Mouse (Mus musculus) cerebral cortex, adult 2 months (tissue): ENCODE data around the gene Efl1.

ENCODE experiments used
- WGBS: fragments of 180-500 bp; shearing (Covaris S2); methylation state at CpG from one replicate; pipeline ENCODE4 v1.1.7; 2018; 5-methylcytosine and 5-hydroxymethylcytosine counted together

Efl1 gene

GRCm38 (mm10) chr7:82719740-82720139, 71.3 kb downstream of the Efl1 start:
- WGBS, result 85% methylated on average over 5 of the region's 5 CpGs

- 82% methylated on average over 7 of the region's 7 CpGs for WGBS
These were observed 72.1 kb downstream of the Efl1 start for GRCm38 (mm10) chr7:82720501-82720900.

- WGBS, result 50% methylated on average over 7 of the region's 7 CpGs
These were observed 72.5 kb downstream of the Efl1 start for GRCm38 (mm10) chr7:82720906-82721305.

GRCm38 (mm10) chr7:82722486-82723123, 74.2 kb downstream of the Efl1 start:
- 68% methylated on average over 7 of the region's 7 CpGs for WGBS

- 82% methylated on average over 7 of the region's 7 CpGs for whole genome bisulfite sequencing
These were observed 74.9 kb downstream of the Efl1 start for GRCm38 (mm10) chr7:82723151-82723871.

GRCm38 (mm10) chr7:82724491-82724890, 76.1 kb downstream of the Efl1 start:
- WGBS, result 80% methylated on average over 3 of the region's 3 CpGs

- WGBS, result 72% methylated on average over 5 of the region's 5 CpGs
These were observed 76.7 kb downstream of the Efl1 start for GRCm38 (mm10) chr7:82725006-82725636.

GRCm38 (mm10) chr7:82725741-82726450, 77.5 kb downstream of the Efl1 start:
- WGBS, result 89% methylated on average over 14 of the region's 14 CpGs

GRCm38 (mm10) chr7:82727066-82727465, 78.7 kb downstream of the Efl1 start:
- WGBS, result 88% methylated on average over 5 of the region's 5 CpGs

- WGBS, result 93% methylated on average over 7 of the region's 8 CpGs
These were observed 80.6 kb downstream of the Efl1 start for GRCm38 (mm10) chr7:82729009-82729408.

- WGBS, result 73% methylated on average over 5 of the region's 5 CpGs
These were observed 84.7 kb downstream of the Efl1 start for GRCm38 (mm10) chr7:82733118-82733517.

- WGBS, result 78% methylated on average over 6 of the region's 6 CpGs
These were observed 85.6 kb downstream of the Efl1 start for GRCm38 (mm10) chr7:82733995-82734394.

GRCm38 (mm10) chr7:82734748-82735600, 86.6 kb downstream of the Efl1 start:
- 38% methylated on average over 3 of the region's 3 CpGs for WGBS

- 47% methylated on average over 11 of the region's 11 CpGs for WGBS
These were observed 94.8 kb downstream of the Efl1 start for GRCm38 (mm10) chr7:82743116-82743765.

- WGBS, result 84% methylated on average over 18 of the region's 18 CpGs
These were observed 95.8 kb downstream of the Efl1 start for GRCm38 (mm10) chr7:82744167-82744715.

GRCm38 (mm10) chr7:82748812-82749211, 100.4 kb downstream of the Efl1 start:
- 76% methylated on average over 2 of the region's 2 CpGs for WGBS

- WGBS, result 93% methylated on average over 8 of the region's 8 CpGs
These were observed 100.8 kb downstream of the Efl1 start for GRCm38 (mm10) chr7:82749239-82749638.

- 59% methylated on average over 8 of the region's 8 CpGs for WGBS
These were observed 104.0 kb downstream of the Efl1 start for GRCm38 (mm10) chr7:82752171-82753085.

GRCm38 (mm10) chr7:82755602-82756155, 107.3 kb downstream of the Efl1 start:
- 85% methylated on average over 8 of the region's 8 CpGs for WGBS
